Mouse (Mus musculus) midbrain, embryonic 14.5 days (tissue): ENCODE measurements around the gene Atf5. TPM values are rescaled to one million over a fixed set of nuclear protein-coding genes. Genes with fewer than 3 reads are reported as not detected.

Source experiments
- ATAC-seq: fragments of 200-750 bp; cut with Nextera tagmentation; 2 replicates; pipeline ENCODE4 v1.8.0; 2017; ENCODE audit warnings: moderate number of reproducible peaks, moderate library complexity; ENCODE audit not compliant: low FRiP score, low TSS enrichment
- DNase-seq: peaks from one replicate; pipeline ENCODE4 v3.0.0-alpha.2; 2015
- H3K27ac ChIP-seq: fragments of 300-500 bp; sonication (generic); replicated peaks from 2 replicates; pipeline ENCODE4 v1.5.1; 2014; ENCODE audit warnings: mild to moderate bottlenecking, low read depth, low read length, moderate library complexity
- H3K27me3 ChIP-seq: fragments of 300-500 bp; sonication (generic); 2 replicates; pipeline ENCODE4 v1.6.1; 2014; ENCODE audit warnings: low read length, control low read depth, mixed read lengths; ENCODE audit not compliant: control insufficient read depth, insufficient read depth
- H3K36me3 ChIP-seq: fragments of 300-500 bp; sonication (generic); 2 replicates; pipeline ENCODE4 v1.6.1; 2014; ENCODE audit warnings: low read length, control low read depth; ENCODE audit not compliant: control insufficient read depth, insufficient read depth
- H3K4me1 ChIP-seq: fragments of 300-500 bp; sonication (generic); 2 replicates; pipeline ENCODE4 v1.6.1; 2014; ENCODE audit warnings: mild to moderate bottlenecking, antibody characterized with exemption, low read length, control low read depth; ENCODE audit not compliant: control insufficient read depth, insufficient read depth
- H3K4me2 ChIP-seq: fragments of 300-500 bp; sonication (generic); 2 replicates; pipeline ENCODE4 v1.6.1; 2014; ENCODE audit warnings: mild to moderate bottlenecking, low read length, moderate library complexity
- H3K4me3 ChIP-seq: fragments of 300-500 bp; sonication (generic); replicated peaks from 2 replicates; pipeline ENCODE4 v1.5.1; 2014; ENCODE audit warnings: low read depth, low read length
- H3K9ac ChIP-seq: fragments of 300-500 bp; sonication (generic); replicated peaks from 2 replicates; pipeline ENCODE4 v1.6.1; 2014; ENCODE audit warnings: mild to moderate bottlenecking, low read length, moderate library complexity
- H3K9me3 ChIP-seq: fragments of 300-500 bp; sonication (generic); 2 replicates; pipeline ENCODE4 v1.6.1; 2016; ENCODE audit warnings: low read length, control low read depth, mixed read lengths; ENCODE audit not compliant: control insufficient read depth
- WGBS: fragments of 180-500 bp; shearing (Covaris S2); extraction: QIAGEN DNeasy Blood & Tissue Kit; methylation state at CpG from one replicate; pipeline ENCODE4 v1.1.7; 2014; 5-methylcytosine and 5-hydroxymethylcytosine counted together
- polyA plus RNA-seq: library from polyadenylated mRNA; unstranded; fragments of >200 nt; fragmentation: Nextera tagmentation; extraction: Ambion mirVana; gene quantifications from 2 replicates; pipeline ENCODE4 v1.2.1, GENCODE M21; 2014

Atf5 gene
- 2.2 and 2.8 TPM in 2 replicates for polyA plus RNA-seq

GRCm38 (mm10) chr7:44816470-44817021 lies at the start of gene Atf5:
TSS of gene Atf5 (minus strand) at chr7:44816658.
- DNase-seq, result peak; percentile 67
- Histone ChIP-seq H3K9ac (peak within 1 kb of the TSS; percentile 88), H3K4me3 (peak within 1 kb of the TSS; percentile 86), H3K27ac (peak within 1 kb of the TSS; percentile 89), H3K4me2 (peak within 1 kb of the TSS; percentile 77), H3K4me1 (peaks cover 40% of the 10 kb centered on the region), H3K27me3 (no peaks in the 10 kb centered on the region), H3K9me3 (no peaks in the 10 kb centered on the region), H3K36me3 (no peaks in the 10 kb centered on the region)
- under 1% methylated on average over 41 of the region's 57 CpGs for WGBS
- peak; percentile 47; the same call in 1 of the 2 replicates for ATAC-seq

GRCm38 (mm10) chr7:44864595-44865542 lies 48.4 kb upstream of the Atf5 start:
- H3K27ac ChIP-seq, result no peak overlapping the region
- H3K4me2 ChIP-seq, result no peak overlapping the region
- peaks cover 24% of the 10 kb centered on the region for H3K4me1 ChIP-seq

GRCm38 (mm10) chr7:44863982-44864494 lies 47.6 kb upstream of the Atf5 start:
- no peak overlapping the region for H3K9ac ChIP-seq
- H3K9me3 ChIP-seq, result no peaks in the 10 kb centered on the region
- no peaks in the 10 kb centered on the region for H3K27me3 ChIP-seq
- DNase-seq (no peak), ATAC-seq (no peak)
- H3K27ac ChIP-seq, result no peak overlapping the region
- H3K4me2 ChIP-seq, result no peak overlapping the region
- H3K4me1 ChIP-seq, result peaks cover 24% of the 10 kb centered on the region
- peaks cover 58% of the 10 kb centered on the region for H3K36me3 ChIP-seq
- 85% methylated on average over 11 of the region's 11 CpGs for WGBS
- no peak overlapping the region for H3K4me3 ChIP-seq

More at GRCm38 (mm10) chr7:44864595-44865542, 48.4 kb upstream of the Atf5 start:
- peaks cover 55% of the 10 kb centered on the region for H3K36me3 ChIP-seq
- H3K27me3 ChIP-seq, result no peaks in the 10 kb centered on the region
- 85% methylated on average over 24 of the region's 24 CpGs for WGBS
- ATAC-seq, result no peak
- H3K4me3 ChIP-seq, result no peak overlapping the region
- H3K9ac ChIP-seq, result no peak overlapping the region
- DNase-seq, result no peak
- no peaks in the 10 kb centered on the region for H3K9me3 ChIP-seq

GRCm38 (mm10) chr7:44863210-44863609 lies 46.8 kb upstream of the Atf5 start:
- H3K36me3 ChIP-seq, result peaks cover 58% of the 10 kb centered on the region

GRCm38 (mm10) chr7:44862434-44862833 lies 46.0 kb upstream of the Atf5 start:
- Histone ChIP-seq H3K4me2 (no peak overlapping the region), H3K27me3 (no peaks in the 10 kb centered on the region), H3K9me3 (no peaks in the 10 kb centered on the region), H3K9ac (no peak overlapping the region), H3K27ac (no peak overlapping the region), H3K4me1 (peaks cover 22% of the 10 kb centered on the region), H3K36me3 (peaks cover 58% of the 10 kb centered on the region), H3K4me3 (no peak overlapping the region)
- DNase-seq (no peak), ATAC-seq (no peak)
- 85% methylated on average over 8 of the region's 8 CpGs for WGBS

More at GRCm38 (mm10) chr7:44863210-44863609, 46.8 kb upstream of the Atf5 start:
- 91% methylated on average over 14 of the region's 14 CpGs for WGBS
- no peaks in the 10 kb centered on the region for H3K9me3 ChIP-seq
- H3K9ac ChIP-seq, result no peak overlapping the region
- ATAC-seq (no peak), DNase-seq (no peak)
- no peak overlapping the region for H3K4me3 ChIP-seq
- no peaks in the 10 kb centered on the region for H3K27me3 ChIP-seq
- H3K4me1 ChIP-seq, result peaks cover 24% of the 10 kb centered on the region
- H3K4me2 ChIP-seq, result no peak overlapping the region
- H3K27ac ChIP-seq, result no peak overlapping the region

- WGBS, result 77% methylated on average over 14 of the region's 14 CpGs
- Histone ChIP-seq H3K27ac (no peak overlapping the region), H3K36me3 (peaks cover 52% of the 10 kb centered on the region)
Observed at GRCm38 (mm10) chr7:44861429-44861816, 45.0 kb upstream of the Atf5 start.

GRCm38 (mm10) chr7:44860576-44861428 lies 44.3 kb upstream of the Atf5 start:
- no peaks in the 10 kb centered on the region for H3K27me3 ChIP-seq
- H3K9me3 ChIP-seq, result no peaks in the 10 kb centered on the region
- 59% methylated on average over 22 of the region's 22 CpGs for WGBS
- peaks cover 49% of the 10 kb centered on the region for H3K36me3 ChIP-seq
- peaks cover 14% of the 10 kb centered on the region for H3K4me1 ChIP-seq
- ATAC-seq (peak; percentile 25; the same call in 1 of the 2 replicates), DNase-seq (peak; percentile 84)
- H3K4me2 ChIP-seq, result peak overlapping the region; percentile 17; the same call in 1 of the 2 replicates
- H3K4me3 ChIP-seq, result no peak overlapping the region
- no peak overlapping the region for H3K9ac ChIP-seq
- 0 out of 2 replicates have a peak overlapping the region, but pooled peaks have one; percentile 41 for H3K27ac ChIP-seq

More at GRCm38 (mm10) chr7:44861429-44861816, 45.0 kb upstream of the Atf5 start:
- H3K4me3 ChIP-seq, result no peak overlapping the region
- no peak for DNase-seq
- no peak overlapping the region for H3K4me2 ChIP-seq
- no peak overlapping the region for H3K9ac ChIP-seq
- no peak for ATAC-seq
- H3K9me3 ChIP-seq, result no peaks in the 10 kb centered on the region
- H3K4me1 ChIP-seq, result peaks cover 17% of the 10 kb centered on the region
- H3K27me3 ChIP-seq, result no peaks in the 10 kb centered on the region

GRCm38 (mm10) chr7:44859896-44860295 lies 43.4 kb upstream of the Atf5 start:
- H3K27ac ChIP-seq, result no peak overlapping the region
- ATAC-seq, result no peak
- DNase-seq, result no peak
- H3K4me3 ChIP-seq, result no peak overlapping the region
- H3K9me3 ChIP-seq, result no peaks in the 10 kb centered on the region
- peaks cover 40% of the 10 kb centered on the region for H3K36me3 ChIP-seq
- no peak overlapping the region for H3K4me2 ChIP-seq
- H3K9ac ChIP-seq, result no peak overlapping the region
- H3K27me3 ChIP-seq, result no peaks in the 10 kb centered on the region
- 91% methylated on average over 11 of the region's 11 CpGs for WGBS
- H3K4me1 ChIP-seq, result peaks cover 19% of the 10 kb centered on the region
